ENCODE assay signal across 27 mouse cellular contexts in the genomic region with DNA sequence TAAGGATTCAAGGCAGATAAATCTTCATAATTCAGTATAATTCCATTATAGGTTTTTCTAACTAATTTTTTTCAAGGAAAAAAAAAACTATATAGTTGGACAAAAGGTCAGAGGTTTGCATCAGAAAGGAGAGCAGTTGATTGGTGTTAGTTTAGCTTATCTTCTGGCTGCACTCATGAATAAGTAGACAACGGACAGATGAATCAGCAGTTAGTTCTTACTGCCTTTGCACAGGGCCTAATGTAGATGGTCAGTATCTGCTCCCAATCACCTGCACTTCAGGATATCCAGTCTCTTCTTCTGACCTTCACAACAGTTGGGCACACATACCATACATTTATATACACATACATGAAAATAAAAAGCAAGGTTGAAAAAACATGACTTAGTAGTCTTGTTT.
"Had no signal": no experiment of that assay in that cellular context is flagged by ENCODE, and none has a peak within 500 bp of the region (broad histone marks: within the 10 kb centered on the region; RNA-seq: fewer than 3 reads in every experiment).

No protein-coding gene starts in this region.

- H3K9me3 ChIP-seq: limb, embryonic 10.5 days; limb, embryonic 12.5 days; limb, embryonic 13.5 days; limb, embryonic 15.5 days; liver, embryonic 12.5 days; liver, embryonic 13.5 days; liver, embryonic 15.5 days; lung, embryonic 15.5 days; megakaryocyte, embryonic 14.5 days; midbrain, embryonic 10.5 days; midbrain, embryonic 12.5 days; midbrain, embryonic 13.5 days; midbrain, embryonic 15.5 days had no signal

- ATAC-seq: liver, embryonic 12.5 days; liver, postnatal 0 days; lung, postnatal 0 days; midbrain, embryonic 13.5 days; midbrain, embryonic 15.5 days; midbrain, embryonic 16.5 days had no signal

- H3K4me3 ChIP-seq: limb, embryonic 10.5 days; limb, embryonic 12.5 days; limb, embryonic 13.5 days; limb, embryonic 15.5 days; liver, embryonic 12.5 days; liver, embryonic 13.5 days; liver, embryonic 15.5 days; lung, embryonic 15.5 days; megakaryocyte, embryonic 14.5 days; midbrain, embryonic 10.5 days; midbrain, embryonic 12.5 days; midbrain, embryonic 13.5 days; midbrain, embryonic 15.5 days; myocyte had no signal

- H3K4me1 ChIP-seq: limb, embryonic 10.5 days; limb, embryonic 12.5 days; limb, embryonic 13.5 days; limb, embryonic 15.5 days; liver, embryonic 12.5 days; liver, embryonic 13.5 days; liver, embryonic 15.5 days; lung, embryonic 15.5 days; megakaryocyte, embryonic 14.5 days; midbrain, embryonic 10.5 days; midbrain, embryonic 12.5 days; midbrain, embryonic 13.5 days; midbrain, embryonic 15.5 days had no signal

- H3K36me3 ChIP-seq: limb, embryonic 10.5 days; limb, embryonic 12.5 days; limb, embryonic 13.5 days; limb, embryonic 15.5 days; liver, embryonic 12.5 days; liver, embryonic 13.5 days; liver, embryonic 15.5 days; lung, embryonic 15.5 days; midbrain, embryonic 10.5 days; midbrain, embryonic 12.5 days; midbrain, embryonic 13.5 days; midbrain, embryonic 15.5 days had no signal

- H3K27me3 ChIP-seq: limb, embryonic 12.5 days; limb, embryonic 13.5 days; limb, embryonic 15.5 days; liver, embryonic 12.5 days; liver, embryonic 13.5 days; liver, embryonic 15.5 days; lung, embryonic 15.5 days; megakaryocyte, embryonic 14.5 days; midbrain, embryonic 12.5 days; midbrain, embryonic 13.5 days; midbrain, embryonic 15.5 days had no signal

- DNase-seq: left cerebral cortex, postnatal 4 days; liver; liver, embryonic 13.5 days; liver, postnatal 0 days; lung, adult 18-20 months; lung, adult 2 months; lung, embryonic 14.5 days; lung, postnatal 10 days; lung, postnatal 14 days; lung, postnatal 36 days; lung, postnatal 4 days; midbrain, embryonic 14.5 days had no signal
